Mouse (Mus musculus) urinary bladder, adult 2 months (tissue): ENCODE data around the gene Rbm38. TPM values are rescaled to one million over a fixed set of nuclear protein-coding genes. Genes with fewer than 3 reads are reported as not detected.

Experiments
- DNase-seq: peaks from one replicate; pipeline ENCODE4 v3.0.0; 2022; ENCODE audit warnings: low spot score
- polyA plus RNA-seq: library from polyadenylated mRNA; depleted of rRNA; stranded (reverse); fragments of >200 nt; gene quantifications from 2 replicates; pipeline ENCODE4 v1.2.3, GENCODE M21; 2012; rRNA removed

The Rbm38 gene
- polyA plus RNA-seq, 1 experiment: 72.9 TPM

GRCm38 (mm10) chr2:173058263-173058662 is 38.0 kb downstream of the Rbm38 start:
- DNase-seq: no peak

- DNase-seq: no peak
Measured at GRCm38 (mm10) chr2:173060450-173060849, 40.2 kb downstream of the Rbm38 start.

GRCm38 (mm10) chr2:173061443-173062351 is 41.4 kb downstream of the Rbm38 start:
- no peak for DNase-seq

GRCm38 (mm10) chr2:173063219-173063618 is 42.9 kb downstream of the Rbm38 start:
- DNase-seq: no peak

- DNase-seq: no peak
Measured at GRCm38 (mm10) chr2:173064864-173065263, 44.6 kb downstream of the Rbm38 start.

- DNase-seq: no peak
Measured at GRCm38 (mm10) chr2:173072948-173073347, 52.6 kb downstream of the Rbm38 start.

- no peak for DNase-seq
Measured at GRCm38 (mm10) chr2:173073666-173074065, 53.4 kb downstream of the Rbm38 start.

GRCm38 (mm10) chr2:173076921-173077320 is 56.6 kb downstream of the Rbm38 start:
- no peak for DNase-seq

GRCm38 (mm10) chr2:173079766-173080549 is 59.7 kb downstream of the Rbm38 start:
- no peak for DNase-seq

- peak; percentile 63 for DNase-seq
Measured at GRCm38 (mm10) chr2:173080785-173081241, 60.5 kb downstream of the Rbm38 start.

- DNase-seq: no peak
Measured at GRCm38 (mm10) chr2:173082706-173083105, 62.4 kb downstream of the Rbm38 start.

- no peak for DNase-seq
Measured at GRCm38 (mm10) chr2:173083106-173083505, 62.8 kb downstream of the Rbm38 start.

- DNase-seq: no peak
Measured at GRCm38 (mm10) chr2:173083712-173084475, 63.6 kb downstream of the Rbm38 start.

Other genes starting within 250 kb of the Rbm38 start
- gene Bmp7, start 80.2 kb upstream of the Rbm38 start, polyA plus RNA-seq: 33.2 and 35.4 TPM in 2 replicates
- 0.31 and 0.61 TPM in 2 replicates for gene Spo11, start 42.8 kb upstream of the Rbm38 start, polyA plus RNA-seq
- 51.7 and 64.4 TPM in 2 replicates for gene Rae1, start 20.4 kb upstream of the Rbm38 start, polyA plus RNA-seq
- gene Ctcfl, start 99.0 kb downstream of the Rbm38 start, polyA plus RNA-seq: not detected in 2 replicates
- gene Pck1, start 132.6 kb downstream of the Rbm38 start, polyA plus RNA-seq: 5.4 and 5.9 TPM in 2 replicates
- gene Zbp1, start 198.4 kb downstream of the Rbm38 start, polyA plus RNA-seq: 11.3 and 15.7 TPM in 2 replicates